Mouse (Mus musculus): ENCODE data around the gene Foxn3. TPM values are rescaled to one million over a fixed set of nuclear protein-coding genes. Genes with fewer than 3 reads are reported as not detected.

Gene Foxn3
- polyA plus RNA-seq, 1 experiment: 5.8 TPM

- TF ChIP-seq REST (IDR thresholded peaks at IDR 0.05; ENCODE audit: insufficient read depth, insufficient read length) (no peak), POLR2A (IDR thresholded peaks at IDR 0.05; ENCODE audit: insufficient read length, low read depth) (no peak), MAX (IDR thresholded peaks at IDR 0.05; ENCODE audit: low read depth) (no peak), CEBPB (IDR thresholded peaks at IDR 0.05; ENCODE audit: insufficient read depth, poor library complexity, severe bottlenecking) (no peak), MYOG (IDR thresholded peaks at IDR 0.05; ENCODE audit: control insufficient read depth in 1 of 3, insufficient read depth in 1 of 3, insufficient read length in 2 of 3, low read depth in 2 of 3) (no peak), POLR2AphosphoS2 (IDR thresholded peaks at IDR 0.05; ENCODE audit: insufficient read length, low read depth) (no peak), USF1 (IDR thresholded peaks at IDR 0.05; ENCODE audit: low read depth) (no peak), SRF (IDR thresholded peaks at IDR 0.05; ENCODE audit: control insufficient read depth, insufficient read length, low read depth) (no peak), E2F4 (IDR thresholded peaks at IDR 0.05; ENCODE audit: insufficient read depth) (no peak), TCF3 (IDR thresholded peaks at IDR 0.05; ENCODE audit: insufficient read length, low read depth) (no peak), MYOD1 (IDR thresholded peaks at IDR 0.05; ENCODE audit: control insufficient read depth in 1 of 3, insufficient read length in 2 of 3, low read depth in 2 of 3) (no peak), TCF12 (IDR thresholded peaks at IDR 0.05; ENCODE audit: insufficient read depth, poor library complexity, severe bottlenecking) (no peak)
- H3K79me2 ChIP-seq (ENCODE audit: control insufficient read depth, insufficient read depth): no peaks in the 10 kb centered on the region
- no peak overlapping the region for H3ac ChIP-seq (ENCODE audit: control insufficient read depth, insufficient read length)
- no peak overlapping the region for H3K4me2 ChIP-seq (ENCODE audit: low read depth)
- H3K4me3 ChIP-seq: no peak overlapping the region
- H3K27me3 ChIP-seq (ENCODE audit: control insufficient read depth, insufficient read depth, insufficient read length): no peaks in the 10 kb centered on the region
- no peaks in the 10 kb centered on the region for H3K36me3 ChIP-seq (ENCODE audit: control insufficient read depth, insufficient read depth)
These were observed 320.1 kb downstream of the Foxn3 start for GRCm38 (mm10) chr12:99243316-99243715.

- H3K4me2 ChIP-seq (ENCODE audit: low read depth): no peak overlapping the region
- H3ac ChIP-seq (ENCODE audit: control insufficient read depth, insufficient read length): no peak overlapping the region
- no peaks in the 10 kb centered on the region for H3K36me3 ChIP-seq (ENCODE audit: control insufficient read depth, insufficient read depth)
- no peaks in the 10 kb centered on the region for H3K27me3 ChIP-seq (ENCODE audit: control insufficient read depth, insufficient read depth, insufficient read length)
- H3K4me3 ChIP-seq: no peak overlapping the region
- TF ChIP-seq TCF3 (IDR thresholded peaks at IDR 0.05; ENCODE audit: insufficient read length, low read depth): no peak
- TF ChIP-seq POLR2A (IDR thresholded peaks at IDR 0.05; ENCODE audit: insufficient read length, low read depth): no peak
- H3K79me2 ChIP-seq (ENCODE audit: control insufficient read depth, insufficient read depth): no peaks in the 10 kb centered on the region
These were observed 323.1 kb downstream of the Foxn3 start for GRCm38 (mm10) chr12:99240185-99240726.

- Histone ChIP-seq H3K79me2 (ENCODE audit: control insufficient read depth, insufficient read depth) (no peaks in the 10 kb centered on the region), H3ac (ENCODE audit: control insufficient read depth, insufficient read length) (no peak overlapping the region), H3K27me3 (ENCODE audit: control insufficient read depth, insufficient read depth, insufficient read length) (no peaks in the 10 kb centered on the region), H3K4me2 (ENCODE audit: low read depth) (no peak overlapping the region), H3K4me3 (no peak overlapping the region), H3K36me3 (ENCODE audit: control insufficient read depth, insufficient read depth) (no peaks in the 10 kb centered on the region)
- TF ChIP-seq POLR2AphosphoS2 (IDR thresholded peaks at IDR 0.05; ENCODE audit: insufficient read length, low read depth): no peak
- no peak for TF ChIP-seq USF1 (IDR thresholded peaks at IDR 0.05; ENCODE audit: low read depth)
- no peak for TF ChIP-seq MYOD1 (IDR thresholded peaks at IDR 0.05; ENCODE audit: control insufficient read depth in 1 of 3, insufficient read length in 2 of 3, low read depth in 2 of 3)
- TF ChIP-seq SRF (IDR thresholded peaks at IDR 0.05; ENCODE audit: control insufficient read depth, insufficient read length, low read depth): no peak
- TF ChIP-seq REST (IDR thresholded peaks at IDR 0.05; ENCODE audit: insufficient read depth, insufficient read length): no peak
- no peak for TF ChIP-seq MAX (IDR thresholded peaks at IDR 0.05; ENCODE audit: low read depth)
- TF ChIP-seq POLR2A (IDR thresholded peaks at IDR 0.05; ENCODE audit: insufficient read length, low read depth): no peak
- no peak for TF ChIP-seq TCF12 (IDR thresholded peaks at IDR 0.05; ENCODE audit: insufficient read depth, poor library complexity, severe bottlenecking)
- TF ChIP-seq E2F4 (IDR thresholded peaks at IDR 0.05; ENCODE audit: insufficient read depth): no peak
- TF ChIP-seq TCF3 (IDR thresholded peaks at IDR 0.05; ENCODE audit: insufficient read length, low read depth): no peak
- TF ChIP-seq MYOG (IDR thresholded peaks at IDR 0.05; ENCODE audit: control insufficient read depth in 1 of 3, insufficient read depth in 1 of 3, insufficient read length in 2 of 3, low read depth in 2 of 3): no peak
- TF ChIP-seq CEBPB (IDR thresholded peaks at IDR 0.05; ENCODE audit: insufficient read depth, poor library complexity, severe bottlenecking): no peak
These were observed 323.6 kb downstream of the Foxn3 start for GRCm38 (mm10) chr12:99239735-99240134.

GRCm38 (mm10) chr12:99237497-99237896 lies 325.9 kb downstream of the Foxn3 start:
- Histone ChIP-seq H3K4me3 (no peak overlapping the region), H3K27me3 (ENCODE audit: control insufficient read depth, insufficient read depth, insufficient read length) (no peaks in the 10 kb centered on the region), H3ac (ENCODE audit: control insufficient read depth, insufficient read length) (no peak overlapping the region), H3K36me3 (ENCODE audit: control insufficient read depth, insufficient read depth) (no peaks in the 10 kb centered on the region), H3K4me2 (ENCODE audit: low read depth) (no peak overlapping the region), H3K79me2 (ENCODE audit: control insufficient read depth, insufficient read depth) (no peaks in the 10 kb centered on the region)
- TF ChIP-seq REST (IDR thresholded peaks at IDR 0.05; ENCODE audit: insufficient read depth, insufficient read length) (no peak), TCF12 (IDR thresholded peaks at IDR 0.05; ENCODE audit: insufficient read depth, poor library complexity, severe bottlenecking) (no peak), E2F4 (IDR thresholded peaks at IDR 0.05; ENCODE audit: insufficient read depth) (no peak), POLR2A (IDR thresholded peaks at IDR 0.05; ENCODE audit: insufficient read length, low read depth) (no peak), MAX (IDR thresholded peaks at IDR 0.05; ENCODE audit: low read depth) (no peak), MYOG (IDR thresholded peaks at IDR 0.05; ENCODE audit: control insufficient read depth in 1 of 3, insufficient read depth in 1 of 3, insufficient read length in 2 of 3, low read depth in 2 of 3) (no peak), SRF (IDR thresholded peaks at IDR 0.05; ENCODE audit: control insufficient read depth, insufficient read length, low read depth) (no peak), USF1 (IDR thresholded peaks at IDR 0.05; ENCODE audit: low read depth) (no peak), CEBPB (IDR thresholded peaks at IDR 0.05; ENCODE audit: insufficient read depth, poor library complexity, severe bottlenecking) (no peak), TCF3 (IDR thresholded peaks at IDR 0.05; ENCODE audit: insufficient read length, low read depth) (no peak), POLR2AphosphoS2 (IDR thresholded peaks at IDR 0.05; ENCODE audit: insufficient read length, low read depth) (no peak), MYOD1 (IDR thresholded peaks at IDR 0.05; ENCODE audit: control insufficient read depth in 1 of 3, insufficient read length in 2 of 3, low read depth in 2 of 3) (no peak)

- no peak overlapping the region for H3K4me2 ChIP-seq (ENCODE audit: low read depth)
These were observed 329.0 kb downstream of the Foxn3 start for GRCm38 (mm10) chr12:99234346-99234745.

More at GRCm38 (mm10) chr12:99234346-99234745, 329.0 kb downstream of the Foxn3 start:
- Histone ChIP-seq H3K27me3 (ENCODE audit: control insufficient read depth, insufficient read depth, insufficient read length) (no peaks in the 10 kb centered on the region), H3ac (ENCODE audit: control insufficient read depth, insufficient read length) (no peak overlapping the region), H3K36me3 (ENCODE audit: control insufficient read depth, insufficient read depth) (no peaks in the 10 kb centered on the region), H3K4me3 (no peak overlapping the region), H3K79me2 (ENCODE audit: control insufficient read depth, insufficient read depth) (no peaks in the 10 kb centered on the region)
- TF ChIP-seq CEBPB (IDR thresholded peaks at IDR 0.05; ENCODE audit: insufficient read depth, poor library complexity, severe bottlenecking) (no peak), TCF12 (IDR thresholded peaks at IDR 0.05; ENCODE audit: insufficient read depth, poor library complexity, severe bottlenecking) (no peak), POLR2AphosphoS2 (IDR thresholded peaks at IDR 0.05; ENCODE audit: insufficient read length, low read depth) (no peak), MYOG (IDR thresholded peaks at IDR 0.05; ENCODE audit: control insufficient read depth in 1 of 3, insufficient read depth in 1 of 3, insufficient read length in 2 of 3, low read depth in 2 of 3) (no peak), TCF3 (IDR thresholded peaks at IDR 0.05; ENCODE audit: insufficient read length, low read depth) (no peak), E2F4 (IDR thresholded peaks at IDR 0.05; ENCODE audit: insufficient read depth) (no peak), POLR2A (IDR thresholded peaks at IDR 0.05; ENCODE audit: insufficient read length, low read depth) (no peak), USF1 (IDR thresholded peaks at IDR 0.05; ENCODE audit: low read depth) (no peak), MYOD1 (IDR thresholded peaks at IDR 0.05; ENCODE audit: control insufficient read depth in 1 of 3, insufficient read length in 2 of 3, low read depth in 2 of 3) (no peak), MAX (IDR thresholded peaks at IDR 0.05; ENCODE audit: low read depth) (no peak), REST (IDR thresholded peaks at IDR 0.05; ENCODE audit: insufficient read depth, insufficient read length) (no peak), SRF (IDR thresholded peaks at IDR 0.05; ENCODE audit: control insufficient read depth, insufficient read length, low read depth) (no peak)

Measured in myocyte (in vitro differentiated cells).